Comparison of ENCODE assay signal across 8 mouse cellular contexts in the genomic region with DNA sequence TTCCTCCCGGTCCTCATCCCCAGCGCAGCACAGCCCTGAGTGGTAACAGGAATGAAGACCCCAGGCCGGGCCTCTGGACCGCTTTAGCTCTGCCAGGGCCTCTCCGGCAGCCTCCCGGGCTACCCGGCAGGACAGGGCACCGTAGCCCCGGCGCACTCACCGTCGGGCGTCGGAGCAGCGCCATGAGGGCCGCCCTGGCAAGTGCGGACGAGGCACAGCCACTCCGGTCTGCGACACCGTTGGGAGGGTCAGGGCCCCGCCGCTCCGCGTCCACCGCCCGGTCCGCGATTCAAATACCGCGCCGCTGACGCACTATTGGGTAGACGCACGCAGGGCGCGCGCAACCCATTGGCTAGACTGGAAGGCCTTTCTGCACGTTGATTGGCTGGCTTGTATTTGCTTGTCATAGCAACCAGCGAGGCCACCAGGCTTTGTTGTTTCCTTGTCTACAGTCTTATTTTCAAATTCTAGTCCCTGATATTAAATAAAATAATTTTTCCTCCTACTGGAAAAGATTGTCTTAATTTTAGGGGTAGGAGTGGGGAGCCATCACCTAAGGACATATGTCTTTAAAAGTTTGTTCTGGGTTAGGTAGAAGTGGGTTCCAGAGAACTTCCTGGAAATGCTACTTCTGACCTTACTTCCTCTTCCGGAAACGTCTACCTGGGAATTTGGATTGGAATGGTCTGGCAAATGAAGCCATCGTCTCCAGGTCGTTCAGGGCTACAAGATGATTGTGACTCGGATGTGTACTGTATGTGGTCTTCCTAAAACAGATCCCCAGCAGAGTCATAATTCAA. TPM values are rescaled to one million over a fixed set of nuclear protein-coding genes. Genes with fewer than 3 reads are reported as not detected.
A peak's percentile ranks its signal among the peaks of the same experiment; 100 is the strongest.
DNase-seq lines count a peak whose midpoint lies in the region; ATAC-seq and TF ChIP-seq lines count a peak whose summit lies in the region.

A gene (minus strand): TSS at position 291 of the 800 bp plus-strand sequence.

- no peaks in the 10 kb centered on the region; the same call in 1 of the 2 replicates for H3K4me1 ChIP-seq in bone marrow macrophage, adult 2 months (ENCODE audit: control insufficient read depth, insufficient read depth, low read length)
- peaks cover 3% of the 10 kb centered on the region; the same call in 1 of the 2 replicates for H3K4me1 ChIP-seq in heart, embryonic 10.5 days
- H3K4me1 ChIP-seq in kidney, embryonic 15.5 days = peaks cover 11% of the 10 kb centered on the region

- peaks cover 43% of the 10 kb centered on the region for H3K36me3 ChIP-seq in heart, embryonic 10.5 days
- H3K36me3 ChIP-seq in kidney, embryonic 15.5 days = peaks cover 51% of the 10 kb centered on the region
- H3K36me3 ChIP-seq in splenic B cell, adult 2 months (ENCODE audit: control insufficient read depth, insufficient read depth, low read length, poor library complexity, severe bottlenecking) = 0 out of 2 replicates have a peak, but pooled peaks cover 4% of the 10 kb centered on the region

- H3K27ac ChIP-seq in bone marrow macrophage, adult 2 months (ENCODE audit: insufficient read depth, low read depth, low read length) = no peak within 1 kb of the TSS
- H3K27ac ChIP-seq in heart, embryonic 10.5 days = peak within 1 kb of the TSS; percentile 97
- H3K27ac ChIP-seq in kidney, embryonic 15.5 days = peak within 1 kb of the TSS; percentile 56

- TF ChIP-seq CTCF in bone marrow macrophage, adult 2 months (IDR thresholded peaks at IDR 0.05; ENCODE audit: low read depth, low read length) = no peak

- peak; percentile 99 for ATAC-seq in erythroblast, adult 5-6 weeks (replicated peaks; ENCODE audit: low FRiP score, poor library complexity, severe bottlenecking)
- ATAC-seq in kidney, embryonic 15.5 days (replicated peaks; ENCODE audit: low FRiP score) = peak; percentile 98
- peak; percentile 99 for ATAC-seq in monocyte, adult 5-6 weeks (replicated peaks; ENCODE audit: insufficient number of reproducible peaks, low FRiP score, low TSS enrichment, poor library complexity, severe bottlenecking)

- TF ChIP-seq POLR2A in bone marrow macrophage, adult 2 months (IDR thresholded peaks at IDR 0.05; ENCODE audit: borderline replicate concordance, low read depth, low read length) = no peak

- DNase-seq in A20 (ENCODE audit: low read depth, low spot score) (peak; percentile 95), liver (peak; percentile 95)
- DNase-seq in heart, embryonic 10.5 days (ENCODE audit: low spot score) = peak; percentile 97
- DNase-seq in splenic B cell, adult 2 months (ENCODE audit: low read depth, low spot score) = peak; percentile 88

- H3K9ac ChIP-seq in kidney, embryonic 15.5 days = peak within 1 kb of the TSS; percentile 75

- H3K4me3 ChIP-seq in bone marrow macrophage, adult 2 months (ENCODE audit: insufficient read depth, low read length) = peak within 1 kb of the TSS; percentile 78
- peak within 1 kb of the TSS; percentile 91 for H3K4me3 ChIP-seq in heart, embryonic 10.5 days
- peak within 1 kb of the TSS; percentile 78 for H3K4me3 ChIP-seq in kidney, embryonic 15.5 days (replicated peaks)

- H3K9me3 ChIP-seq in heart, embryonic 10.5 days = no peaks in the 10 kb centered on the region
- H3K9me3 ChIP-seq in kidney, embryonic 15.5 days (replicated peaks) = no peaks in the 10 kb centered on the region

- peak within 1 kb of the TSS; percentile 87 for H3K4me2 ChIP-seq in kidney, embryonic 15.5 days

- WGBS in heart, embryonic 10.5 days = 2% methylated on average over 45 of the region's 45 CpGs
- WGBS in kidney, embryonic 15.5 days = 2% methylated on average over 45 of the region's 45 CpGs

- H3K27me3 ChIP-seq in heart, embryonic 10.5 days (ENCODE audit: insufficient read depth, poor library complexity, severe bottlenecking) = no peaks in the 10 kb centered on the region
- H3K27me3 ChIP-seq in kidney, embryonic 15.5 days = no peaks in the 10 kb centered on the region
- H3K27me3 ChIP-seq in splenic B cell, adult 2 months (ENCODE audit: control insufficient read depth, insufficient read depth, low read length, poor library complexity, severe bottlenecking) = no peaks in the 10 kb centered on the region

RNA-seq across cellular contexts. Expression of the gene that starts here (rescaled TPM):
- 60.0 and 61.3 TPM in 2 replicates for polyA plus RNA-seq in bone marrow macrophage, adult 2 months (2012; ENCODE audit: insufficient read depth, insufficient read length, missing spikeins)
- total RNA-seq in erythroblast, adult 5-6 weeks (2015; ENCODE audit: low replicate concordance) = 70.7 and 76.9 TPM in 2 replicates
- 88.6 and 93.3 TPM in 2 replicates for total RNA-seq in erythroblast, adult 5-6 weeks (2017; ENCODE audit: low replicate concordance)
- 175 and 185 TPM in 2 replicates for polyA plus RNA-seq in heart, embryonic 10.5 days (2016; fragmentation: Nextera tagmentation; extraction: Ambion mirVana)
- 212 and 219 TPM in 2 replicates for polyA plus RNA-seq in kidney, embryonic 15.5 days (2015; fragmentation: Nextera tagmentation; extraction: Ambion mirVana)
- 0.38 to 1.5 TPM (median 0.96 TPM) in 3 replicates for total RNA-seq in monocyte, adult 5-6 weeks (2017)

Comparison
In these comparisons a context has a peak if more than half of its experiments do, and no peak if none do; other contexts are left out.
1. RNA of the gene that starts here (total RNA-seq): 70.7 to 93.3 TPM in erythroblast, adult 5-6 weeks; 0.38 to 1.5 TPM in monocyte, adult 5-6 weeks; every median in the first group is over 10 times any median in the second.
2. Peak in every context shown above with its lines, with median percentiles within 50 percentile points of each other: DNase-seq, H3K4me3 ChIP-seq and ATAC-seq.